Mouse (Mus musculus) lung, adult 10 weeks (tissue): Measurements from ENCODE around the gene Spata45. TPM values are rescaled to one million over a fixed set of nuclear protein-coding genes. Genes with fewer than 3 reads are reported as not detected.

Source experiments
- polyA plus RNA-seq: library from polyadenylated mRNA; stranded (reverse); fragments of 350-450 nt; fragmentation: Illumina TruSeq; extraction: RNeasy Lipid Tissue Mini Kit (QIAGEN cat#74804); gene quantifications from one replicate; pipeline ENCODE4 v1.2.3, GENCODE M21; 2014; ENCODE audit warnings: low read depth, low replicate concordance; ENCODE audit not compliant: insufficient read depth

The Spata45 gene
- not detected for polyA plus RNA-seq

GRCm38 (mm10) chr1:191036554-191037334 lies at the start of gene Spata45:
TSS of gene Spata45 (plus strand) at chr1:191036639.

GRCm38 (mm10) chr1:191026021-191026713 lies 10.3 kb upstream of the Spata45 start, which contains the start of gene Flvcr1:
TSS of gene Flvcr1 (minus strand) at chr1:191026158.

GRCm38 (mm10) chr1:191062781-191063485 lies 26.5 kb downstream of the Spata45 start, which contains the start of the genes Tatdn3 and Nsl1:
TSS of gene Tatdn3 (minus strand) at chr1:191062932.
TSS of gene Nsl1 (plus strand) at chr1:191063012.

Other genes starting within 250 kb of the Spata45 start
- 8.7 TPM for gene Rps6kc1, start 124.9 kb upstream of the Spata45 start, polyA plus RNA-seq
- 17.1 TPM for gene Angel2, start 111.5 kb upstream of the Spata45 start, polyA plus RNA-seq
- gene Vash2, start 57.3 kb upstream of the Spata45 start, polyA plus RNA-seq, result 0.06 TPM
- 8.9 TPM for gene Flvcr1, start 10.5 kb upstream of the Spata45 start, polyA plus RNA-seq
- 10.0 TPM for gene Tatdn3, start 26.3 kb downstream of the Spata45 start, polyA plus RNA-seq
- 0.44 TPM for gene Nsl1, start 26.4 kb downstream of the Spata45 start, polyA plus RNA-seq
- gene Batf3, start 61.2 kb downstream of the Spata45 start, polyA plus RNA-seq, result 5.5 TPM
- gene Fam71a, start 128.2 kb downstream of the Spata45 start, polyA plus RNA-seq, result not detected
- 12.8 TPM for gene Atf3, start 181.4 kb downstream of the Spata45 start, polyA plus RNA-seq